Mouse (Mus musculus) cerebellum, postnatal 4 days (tissue): ENCODE measurements at regions not wholly inside any gene's neighbourhood (a gene's known extent, or its start where the extent isn't known, plus 50 kb on each side); places are given as distances from the start of the nearest gene placed in this dataset.
A peak's percentile ranks its signal among the peaks of the same experiment; 100 is the strongest.

Source experiments
- DNase-seq, 2 experiments: peaks; one replicate each; pipeline ENCODE4 v3.0.0; 2022; ENCODE audit warnings: low spot score in 2 of 2, mixed read lengths in 1 of 2

DNA sequence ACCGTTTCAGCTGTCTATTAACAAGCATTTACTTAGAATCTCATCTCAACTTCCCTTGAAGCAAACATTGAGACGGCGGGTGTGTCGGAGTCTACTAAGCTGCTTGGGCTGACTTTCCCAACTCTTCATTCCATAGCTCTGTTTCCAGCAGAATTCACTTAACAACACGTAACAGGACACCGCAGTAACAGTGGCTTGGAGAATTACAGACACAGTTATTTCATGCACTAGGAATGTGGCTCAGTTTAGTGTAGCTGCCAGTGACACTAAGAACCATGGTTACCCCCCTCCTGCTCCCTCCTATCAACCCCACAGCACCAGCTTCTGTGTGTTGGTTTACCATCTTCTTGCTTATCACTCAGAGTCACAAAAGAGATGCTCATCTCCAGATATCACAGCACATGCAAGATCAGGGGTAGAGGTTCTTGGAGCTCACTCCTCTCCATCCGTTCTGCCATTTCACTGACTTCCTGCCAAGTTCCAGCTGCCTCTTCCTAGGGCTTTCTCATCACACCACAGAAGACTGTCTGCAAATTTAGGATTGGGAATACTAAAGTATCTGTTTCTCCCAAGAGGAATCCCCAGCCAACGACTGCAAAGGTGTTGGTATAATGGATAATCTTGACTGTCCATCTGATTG lies 90.7 kb downstream of the Banf2 start:
- DNase-seq: no peak

DNA sequence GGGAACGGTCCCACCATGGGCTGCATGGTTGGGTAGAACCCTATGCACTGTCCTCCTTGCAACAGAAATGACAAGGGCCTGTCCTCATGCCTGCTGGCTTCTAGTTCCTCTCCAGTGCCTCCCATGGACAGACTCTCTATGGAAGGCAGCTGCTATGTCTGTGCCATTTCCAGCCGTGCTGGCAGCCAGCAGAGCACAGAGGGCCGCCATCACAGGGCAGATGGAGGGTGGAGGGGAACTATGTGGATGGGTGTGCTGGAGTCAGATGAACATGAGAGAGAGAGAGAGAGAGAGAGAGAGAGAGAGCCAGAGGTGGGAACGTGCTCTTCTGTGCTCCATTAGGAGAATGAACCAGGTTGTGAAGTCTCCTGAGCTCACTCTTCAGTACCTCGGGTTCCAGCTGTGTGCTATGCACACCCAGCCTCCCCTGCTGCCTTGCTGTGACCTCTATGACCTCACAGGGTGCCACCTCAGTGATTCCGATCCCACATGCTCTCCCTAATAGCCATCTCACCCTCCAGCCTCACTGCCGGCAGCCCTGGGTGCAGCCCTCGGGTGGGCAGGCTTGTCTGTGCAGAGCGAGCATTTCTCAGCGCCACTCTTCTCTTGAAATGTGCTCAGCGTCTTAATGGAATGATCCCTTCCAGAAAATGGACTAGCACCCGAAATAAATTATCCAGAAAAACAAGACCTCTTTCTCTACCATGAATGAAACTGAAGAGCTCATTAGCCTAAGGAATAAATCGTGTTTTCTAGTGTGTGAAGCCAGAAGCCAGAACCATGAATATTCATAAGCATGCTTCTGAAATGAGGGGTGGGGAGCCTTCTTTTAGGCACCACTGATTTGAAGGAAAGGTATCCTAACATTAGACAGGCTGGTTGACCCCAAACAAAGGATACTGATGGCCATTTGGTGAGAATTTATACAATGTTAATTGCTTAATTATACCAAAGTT lies 94.5 kb downstream of the Banf2 start:
- no peak for DNase-seq

DNA sequence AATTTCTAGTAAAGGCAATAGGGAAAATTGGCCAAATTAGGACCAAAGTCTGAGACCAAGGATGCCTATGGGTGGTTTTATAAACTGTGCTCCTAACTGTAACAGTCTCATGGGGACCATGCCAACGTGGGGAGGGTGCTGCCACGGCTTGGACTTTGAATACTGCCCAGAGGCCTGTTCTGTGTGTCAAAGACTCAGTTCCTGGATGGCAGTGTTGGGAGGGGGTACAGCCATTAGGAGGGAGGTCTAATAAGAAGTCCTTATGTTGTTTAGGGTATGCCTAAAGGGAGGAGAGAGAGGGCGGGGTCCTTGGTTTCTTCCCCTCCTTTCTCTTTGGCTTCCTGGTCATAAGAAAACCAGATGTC lies 95.2 kb downstream of the Banf2 start:
- DNase-seq: no peak

GRCm38 (mm10) chr2:144128527-144128926 lies 95.7 kb downstream of the Banf2 start:
- no peak for DNase-seq

DNA sequence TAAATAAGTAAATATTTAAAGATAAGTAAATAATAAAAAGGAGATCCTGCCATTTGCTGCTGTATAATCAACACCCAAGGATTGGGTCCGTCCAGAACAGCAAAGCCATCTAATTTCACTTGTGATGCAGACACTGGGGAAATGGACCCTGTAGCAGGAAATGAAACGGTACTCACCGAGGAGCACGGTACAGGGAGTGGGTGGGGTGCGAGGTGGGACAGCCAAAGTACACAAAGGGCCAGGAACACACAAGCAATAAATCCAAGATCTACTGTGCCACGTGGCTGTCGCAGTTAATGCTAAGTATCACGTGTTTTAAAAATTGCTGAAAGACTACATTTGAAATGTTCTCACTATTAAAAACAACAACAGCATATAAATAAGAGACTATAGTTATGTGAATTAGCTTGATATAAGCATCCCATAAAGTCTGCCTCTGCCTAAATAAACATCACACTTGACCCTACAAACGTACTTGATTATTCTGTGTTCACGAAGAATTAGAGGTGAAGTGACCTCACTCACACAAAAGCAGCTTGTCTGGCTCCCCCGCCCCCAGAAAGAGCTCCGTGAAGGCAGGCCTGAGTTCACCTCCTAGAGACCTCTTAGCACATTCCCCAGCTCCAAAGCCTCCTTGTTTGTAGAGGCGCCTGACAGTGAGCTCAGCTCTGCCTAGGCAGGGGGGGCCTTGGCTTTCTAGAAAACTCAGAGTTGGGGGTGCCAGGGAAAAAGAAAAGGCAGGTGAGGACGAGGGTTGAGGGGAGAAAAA lies 101.1 kb downstream of the Banf2 start:
- no peak for DNase-seq

DNA sequence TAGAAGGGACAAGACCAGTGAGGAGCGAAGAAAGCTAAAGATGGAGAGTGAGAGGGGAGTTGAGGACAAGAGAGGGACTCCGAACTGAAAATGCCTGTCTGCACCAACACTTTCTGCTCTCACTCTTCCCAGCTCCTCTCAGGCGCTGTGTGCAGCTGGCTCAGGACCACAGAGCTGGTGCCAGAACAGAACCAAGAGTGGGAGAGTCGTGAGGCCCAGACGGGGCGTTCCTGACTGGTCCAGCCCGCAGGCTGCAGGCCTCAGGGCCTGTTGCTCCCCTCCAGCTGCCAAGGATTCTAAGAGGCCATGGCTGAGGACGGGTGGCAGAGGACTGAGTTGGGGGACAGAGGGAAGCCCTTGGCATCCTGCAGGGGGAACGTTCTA lies 101.7 kb downstream of the Banf2 start:
- DNase-seq: no peak

GRCm38 (mm10) chr2:144135586-144135985 lies 102.7 kb downstream of the Banf2 start:
- no peak for DNase-seq

DNA sequence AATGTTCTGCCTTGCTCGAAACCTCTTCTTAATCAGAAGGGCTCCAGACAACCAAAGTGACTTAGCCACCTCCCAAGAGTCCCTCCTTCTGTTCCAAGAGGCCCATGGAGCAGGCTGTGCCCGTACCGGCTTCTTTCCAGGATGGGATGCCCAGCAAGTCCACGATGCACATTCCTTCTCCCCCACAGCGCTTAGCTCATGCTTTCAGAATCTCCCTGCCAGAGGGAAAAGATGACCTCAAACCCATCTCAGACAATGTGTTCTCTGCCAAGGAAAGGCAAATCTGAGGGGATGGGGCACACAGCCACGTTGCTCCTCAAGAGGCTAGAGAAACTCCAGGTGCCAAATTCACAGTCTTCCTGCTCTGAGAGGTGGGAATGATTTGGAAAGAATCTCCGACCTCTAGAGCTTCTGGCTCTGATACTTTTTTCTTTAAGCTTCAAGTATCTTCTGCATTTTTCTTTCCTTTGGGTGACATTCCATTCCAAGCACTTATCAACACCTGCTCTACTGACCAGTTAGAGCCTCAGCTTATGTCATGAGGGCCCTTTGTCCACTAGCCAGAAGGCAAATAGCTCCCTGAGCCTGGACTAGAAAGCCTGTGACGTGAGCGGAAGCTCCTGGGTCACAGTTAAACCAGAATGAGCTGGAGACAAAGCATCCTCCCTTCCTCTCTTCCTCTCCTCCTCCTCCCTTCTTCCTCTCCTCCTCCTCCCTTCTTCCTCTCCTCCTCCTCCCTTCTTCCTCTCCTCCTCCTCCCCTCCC lies 110.9 kb downstream of the Banf2 start:
- DNase-seq: no peak

DNA sequence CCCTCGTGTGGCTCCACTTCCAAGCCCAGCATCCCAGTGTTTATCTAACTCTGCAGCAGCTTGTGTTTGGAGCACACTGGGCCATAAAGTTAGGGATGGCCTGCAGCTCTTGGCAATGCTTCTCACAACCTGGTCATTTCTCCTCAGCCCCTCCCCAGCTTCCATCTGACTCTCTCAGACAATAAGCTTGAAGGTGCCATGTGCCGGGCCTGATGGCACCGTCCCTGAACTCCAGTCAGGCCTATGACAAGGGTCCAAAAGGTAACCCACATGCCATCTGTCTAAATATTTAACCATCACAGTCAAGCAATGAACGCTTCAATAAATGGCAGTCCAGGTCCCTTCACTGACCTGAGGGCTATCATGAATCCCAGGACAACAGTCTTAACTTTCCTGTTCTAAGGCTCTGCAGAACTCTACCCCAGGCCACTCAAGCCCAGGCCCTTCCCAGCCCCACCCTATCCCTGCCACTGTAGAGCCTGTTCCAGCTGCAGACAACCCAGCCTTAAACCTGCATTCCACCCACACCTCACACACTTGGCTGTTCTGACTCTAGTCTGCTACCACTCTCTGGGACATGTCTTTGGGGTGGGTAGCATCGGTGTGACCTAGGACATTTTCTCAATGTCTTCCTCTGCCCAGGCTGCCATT lies 111.8 kb downstream of the Banf2 start:
- no peak for DNase-seq

DNA sequence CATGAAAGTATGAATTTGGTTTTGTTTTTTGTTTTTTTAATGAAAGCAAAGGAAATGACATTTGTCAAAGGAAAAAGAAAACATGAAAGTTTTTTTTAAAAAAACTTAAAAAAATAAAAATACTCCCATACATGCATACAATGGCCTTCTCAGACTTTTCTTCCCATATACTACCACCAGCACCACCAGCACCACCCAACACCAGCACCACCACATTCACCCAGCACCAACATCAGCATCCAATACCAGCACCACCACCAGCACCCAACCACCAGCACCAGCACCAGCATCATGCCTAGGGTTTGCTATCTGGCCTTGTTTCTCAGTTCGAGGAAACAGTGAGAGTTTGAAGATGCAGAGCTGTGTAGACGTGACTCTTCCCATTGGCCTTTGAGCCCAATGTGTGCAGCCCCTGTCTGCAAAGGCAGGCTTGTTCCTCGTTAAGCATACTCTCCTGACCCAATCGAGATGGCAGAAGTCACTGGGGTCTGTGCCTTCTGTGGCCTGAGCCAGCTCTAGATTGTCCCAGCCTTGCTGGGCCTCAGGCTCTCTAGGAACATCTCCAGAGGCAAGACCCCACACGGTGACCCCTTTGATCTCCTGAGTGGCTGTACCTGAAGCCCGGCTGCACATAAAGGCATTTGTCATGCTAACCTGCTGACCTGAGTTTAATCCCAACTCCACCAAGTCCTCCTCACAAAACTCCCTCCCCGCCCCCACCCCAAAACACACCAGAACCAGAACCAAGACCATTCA lies 113.8 kb upstream of the Mgme1 start:
- DNase-seq: no peak

DNA sequence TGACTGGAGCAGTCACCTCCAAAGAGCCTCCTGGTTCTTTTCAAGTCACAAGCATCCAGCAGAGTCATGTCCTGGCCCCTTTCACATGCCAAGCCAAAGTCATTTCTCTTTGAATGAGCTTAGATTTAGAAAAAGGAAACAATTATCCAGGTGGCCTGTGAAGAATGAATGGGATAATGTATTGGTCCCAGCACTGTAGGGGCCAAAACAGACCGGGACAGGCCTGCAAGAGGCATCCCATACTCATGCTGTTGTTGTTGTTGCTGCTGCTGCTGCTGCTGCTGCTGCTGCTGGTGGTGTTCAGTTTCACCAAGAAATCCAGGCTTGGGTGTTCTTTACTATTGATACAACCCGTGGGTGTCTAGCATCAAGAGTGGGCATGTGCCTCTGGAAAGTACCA lies 113.1 kb upstream of the Mgme1 start:
- no peak for DNase-seq

DNA sequence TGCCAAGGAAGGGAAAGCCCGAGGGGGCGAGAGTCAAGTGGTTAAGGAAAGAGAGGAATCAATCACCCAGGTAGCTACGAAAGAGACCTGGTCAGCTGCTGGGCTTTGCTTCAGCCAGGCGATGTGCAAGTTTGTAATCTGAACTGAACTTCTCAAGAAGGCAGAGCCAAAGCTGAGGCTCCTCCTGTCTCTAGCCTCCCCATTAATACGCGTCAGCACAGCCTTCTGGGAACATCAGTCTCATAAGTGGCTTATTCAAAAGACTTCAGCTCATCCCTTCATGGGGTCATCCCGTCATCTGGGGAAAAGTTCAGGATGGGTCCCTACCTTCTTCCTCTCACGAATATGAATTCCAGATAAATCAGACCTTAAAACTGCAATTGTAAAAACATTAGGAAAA lies 112.2 kb upstream of the Mgme1 start:
- no peak for DNase-seq

GRCm38 (mm10) chr2:144159854-144160331 lies 110.6 kb upstream of the Mgme1 start:
- no peak for DNase-seq

DNA sequence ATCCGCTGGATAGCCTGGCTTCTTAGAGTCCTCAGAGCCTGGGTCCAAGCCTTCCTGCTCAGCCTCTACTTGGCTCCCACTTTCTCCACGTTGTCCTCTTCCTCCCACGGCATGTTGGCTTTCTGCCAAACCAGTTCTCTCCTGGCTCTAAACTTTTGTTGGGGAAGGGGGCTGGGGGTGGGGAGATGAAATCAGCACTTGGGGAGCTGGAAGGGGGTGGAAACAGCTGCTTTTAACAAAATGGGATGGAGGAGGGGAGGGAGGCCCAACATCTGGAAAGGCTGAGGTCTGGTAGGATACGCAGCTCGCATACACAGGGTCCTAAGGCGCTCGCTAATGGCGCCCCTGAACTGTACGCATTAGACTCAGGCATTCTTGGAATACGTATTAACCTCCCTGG lies 110.0 kb upstream of the Mgme1 start:
- DNase-seq: no peak

DNA sequence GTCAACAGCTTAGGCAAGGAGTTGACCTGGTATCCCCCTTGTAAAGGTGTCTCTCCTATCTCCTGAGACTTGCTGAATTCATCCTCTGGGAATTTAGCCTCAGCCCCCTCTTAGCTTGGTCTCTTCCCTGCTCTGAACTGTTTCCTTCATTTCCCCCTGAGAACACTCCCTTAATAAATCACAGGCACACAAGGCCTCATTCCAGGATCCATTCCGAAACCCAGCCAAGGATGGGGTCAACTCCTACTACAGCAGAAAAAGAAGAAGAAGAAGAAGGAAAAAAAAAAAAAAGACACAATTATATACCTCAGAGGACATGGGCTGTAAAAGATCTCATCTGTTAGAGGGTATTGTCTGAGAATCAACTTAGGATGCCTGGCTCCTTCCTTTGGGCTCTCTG lies 108.6 kb upstream of the Mgme1 start:
- DNase-seq: no peak

- peak in 1 of 2 experiments; percentile 26 for DNase-seq
Measured at GRCm38 (mm10) chr2:144164102-144164501, 106.4 kb upstream of the Mgme1 start.

GRCm38 (mm10) chr2:144164986-144165821 lies 105.3 kb upstream of the Mgme1 start:
- DNase-seq: peak; percentile 31 to 49

DNA sequence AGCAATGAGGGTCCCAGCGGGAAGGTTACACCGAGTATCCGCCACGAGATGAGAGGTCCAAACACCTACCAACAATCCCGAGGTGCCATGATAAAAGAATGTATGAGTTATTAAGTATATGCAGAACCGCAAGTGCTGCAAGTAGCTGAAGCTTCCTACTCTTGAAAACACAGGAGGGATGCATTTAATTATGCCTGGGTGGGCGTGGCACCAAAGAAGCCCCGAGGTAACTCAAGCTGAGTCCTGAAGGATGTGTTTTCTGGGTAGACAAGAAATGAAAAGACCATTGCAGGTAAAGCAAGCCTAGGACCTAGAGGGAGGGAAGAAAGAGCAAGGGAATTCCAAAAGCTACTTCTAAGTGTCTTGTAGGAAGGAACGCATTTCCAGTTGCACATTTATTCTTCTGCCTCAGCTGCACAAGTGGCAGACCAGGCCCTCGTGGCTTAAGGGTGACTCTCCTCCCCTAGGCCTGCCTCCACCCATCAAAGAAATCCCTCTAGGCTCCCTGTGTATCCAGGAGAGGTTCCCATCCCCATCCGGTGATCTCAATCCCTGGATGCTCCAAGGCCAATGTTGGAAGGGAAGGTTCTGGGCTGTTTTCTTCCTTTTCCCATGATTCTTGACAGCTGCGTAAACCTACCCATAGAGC lies 104.2 kb upstream of the Mgme1 start:
- DNase-seq: no peak
